Comparison of ENCODE assay signal across 26 mouse cellular contexts in the genomic region with DNA sequence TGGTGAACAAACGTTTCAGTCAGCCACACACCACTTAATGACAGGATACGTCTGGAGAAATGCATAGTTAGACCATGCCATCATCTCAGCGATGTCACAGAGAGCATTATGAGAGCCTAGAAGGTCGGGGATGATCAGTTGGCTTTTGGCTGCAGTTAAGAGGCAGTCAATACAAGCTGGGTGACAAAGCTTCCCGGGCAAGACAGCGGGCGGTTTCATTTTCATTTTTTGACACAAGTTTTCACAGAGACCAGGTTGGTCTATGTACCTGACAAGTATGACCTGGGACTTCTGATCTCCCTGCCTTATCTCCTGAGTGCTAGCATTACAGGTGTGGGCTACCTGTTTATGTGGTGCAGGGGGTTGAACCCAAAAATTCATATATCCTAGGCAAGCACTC. TPM values are rescaled to one million over a fixed set of nuclear protein-coding genes. Genes with fewer than 3 reads are reported as not detected.
DNase-seq lines count a peak whose midpoint lies in the region; ATAC-seq and TF ChIP-seq lines count a peak whose summit lies in the region.
"Had no signal": no experiment of that assay in that cellular context is flagged by ENCODE, and none has a peak within 500 bp of the region (broad histone marks: within the 10 kb centered on the region; RNA-seq: fewer than 3 reads in every experiment).

No protein-coding gene starts in this region.

- peak overlapping the region; percentile 33; the same call in 1 of the 2 replicates for H3K4me3 ChIP-seq in liver, adult 2 months (ENCODE audit: insufficient read depth, low read depth, low read length)
- H3K4me3 ChIP-seq in liver, embryonic 12.5 days, result no peak overlapping the region
- peak overlapping the region in 2 of 3 experiments; percentile 7 to 10 for H3K4me3 ChIP-seq in CH12.LX (replicated peaks in 1 of 3; ENCODE audit: low read depth in 2 of 3, low read length in 2 of 3, poor library complexity in 1 of 3)
- no peak overlapping the region for H3K4me3 ChIP-seq in myocyte
- H3K4me3 ChIP-seq: embryonic facial prominence, embryonic 12.5 days; embryonic facial prominence, embryonic 15.5 days; gastrocnemius, adult 2 months; hindbrain, embryonic 10.5 days; hindbrain, embryonic 13.5 days had no signal

- no peaks in the 10 kb centered on the region for H3K27me3 ChIP-seq in liver, adult 2 months (ENCODE audit: control insufficient read depth, insufficient read depth, low read length)
- no peaks in the 10 kb centered on the region for H3K27me3 ChIP-seq in liver, embryonic 12.5 days (replicated peaks)
- H3K27me3 ChIP-seq in CH12.LX (replicated peaks) (no peaks in the 10 kb centered on the region), myocyte (ENCODE audit: control insufficient read depth, insufficient read depth, insufficient read length) (no peaks in the 10 kb centered on the region)
- H3K27me3 ChIP-seq: embryonic facial prominence, embryonic 12.5 days; embryonic facial prominence, embryonic 15.5 days; hindbrain, embryonic 13.5 days had no signal

- 51% methylated on average over 7 of the region's 7 CpGs for WGBS in liver, adult 2 months
- WGBS in liver, embryonic 12.5 days (ENCODE audit: insufficient replicate concordance), result 53% methylated on average over 7 of the region's 7 CpGs

- no peak for TF ChIP-seq EP300 in CH12.LX (IDR thresholded peaks at IDR 0.05; ENCODE audit: low read length)

- no peak overlapping the region for H3K4me2 ChIP-seq in liver, embryonic 12.5 days
- H3K4me2 ChIP-seq in CH12.LX (ENCODE audit: insufficient read depth, low read depth, poor library complexity, severe bottlenecking) (peak overlapping the region; percentile 42), myocyte (ENCODE audit: low read depth) (peak overlapping the region; percentile 47)
- H3K4me2 ChIP-seq: embryonic facial prominence, embryonic 12.5 days; embryonic facial prominence, embryonic 15.5 days; heart, embryonic 11.5 days; hindbrain, embryonic 13.5 days had no signal

- peaks cover 17% of the 10 kb centered on the region for H3K9me3 ChIP-seq in liver, embryonic 12.5 days (replicated peaks)
- H3K9me3 ChIP-seq in CH12.LX (replicated peaks; ENCODE audit: low read length), result peaks cover 16% of the 10 kb centered on the region
- H3K9me3 ChIP-seq: embryonic facial prominence, embryonic 15.5 days had no signal

- intact Hi-C loops in heart, postnatal 25 days (cut with DNase I), result no loop called here

- H3K9ac ChIP-seq in liver, adult 2 months (ENCODE audit: low read depth, low read length), result peak overlapping the region; percentile 47; the same call in 1 of the 2 replicates
- H3K9ac ChIP-seq in liver, embryonic 12.5 days, result no peak overlapping the region
- 0 out of 2 replicates have a peak overlapping the region, but pooled peaks have one; percentile 39 for H3K9ac ChIP-seq in CH12.LX (ENCODE audit: insufficient read depth, low read depth)
- H3K9ac ChIP-seq: embryonic facial prominence, embryonic 12.5 days; embryonic facial prominence, embryonic 15.5 days; forebrain, postnatal 0 days; hindbrain, embryonic 13.5 days had no signal

- no peak for TF ChIP-seq POLR2A in liver, adult 2 months (IDR thresholded peaks at IDR 0.05; ENCODE audit: extremely low read depth, insufficient read depth, low read length)
- TF ChIP-seq POLR2A in CH12.LX (IDR thresholded peaks at IDR 0.05; ENCODE audit: low read depth, low read length) (no peak), myocyte (IDR thresholded peaks at IDR 0.05; ENCODE audit: insufficient read length, low read depth) (no peak)

- ATAC-seq in liver, embryonic 12.5 days, result no peak
- ATAC-seq: forebrain, embryonic 14.5 days; forebrain, postnatal 0 days; hindbrain, embryonic 16.5 days; inflammation-experienced regulatory T-cells, adult 6 months had no signal

- in situ Hi-C loops in CH12.LX (cut with MboI; ENCODE audit: low pct_ligation_motif_present, low pct_unique_long_range_greater_than_20kb, low sequenced_read_pairs), result no loop called here

- H3ac ChIP-seq in myocyte (ENCODE audit: control insufficient read depth, insufficient read length), result no peak overlapping the region

- peak; percentile 58 for DNase-seq in liver, adult 2 months (ENCODE audit: extremely low read depth, low read depth, low spot score)
- DNase-seq in 3T3-L1 (ENCODE audit: low read depth, low spot score) (peak; percentile 50), CH12.LX (ENCODE audit: extremely low read depth) (no peak)
- DNase-seq in heart, postnatal 25 days (ENCODE audit: low spot score), result no peak
- no peak for DNase-seq in adrenal gland, postnatal 25 days
- DNase-seq: adrenal gland, adult 2 months; adrenal gland, postnatal 36 days; cerebellum, adult 18-20 months; cerebellum, adult 9-10 months; cerebellum, postnatal 14 days; forebrain, postnatal 0 days; gastrocnemius, adult 2 months; gastrocnemius, postnatal 14 days; heart, adult 11 months; heart, postnatal 36 days had no signal

- H3K79me2 ChIP-seq in liver, adult 2 months (ENCODE audit: control insufficient read depth, insufficient read depth, low read length), result no peaks in the 10 kb centered on the region
- H3K79me2 ChIP-seq in CH12.LX (replicated peaks; ENCODE audit: control insufficient read depth, extremely low read depth, insufficient read depth, poor library complexity, severe bottlenecking), result no peaks in the 10 kb centered on the region
- H3K79me2 ChIP-seq in myocyte (ENCODE audit: control insufficient read depth, insufficient read depth), result no peaks in the 10 kb centered on the region

- no peak for TF ChIP-seq CTCF in liver, adult 2 months (IDR thresholded peaks at IDR 0.05; ENCODE audit: low read depth, low read length)
- no peak for TF ChIP-seq CTCF in CH12.LX (conservative IDR thresholded peaks at IDR 0.05 in 1 of 2, IDR thresholded peaks at IDR 0.05 in 1 of 2; ENCODE audit: low read depth in 2 of 2, low read length in 2 of 2)

- H3K36me3 ChIP-seq in liver, adult 2 months (ENCODE audit: control insufficient read depth, insufficient read depth, low read length), result no peaks in the 10 kb centered on the region
- H3K36me3 ChIP-seq in liver, embryonic 12.5 days, result no peaks in the 10 kb centered on the region
- H3K36me3 ChIP-seq in CH12.LX (replicated peaks in 1 of 2; ENCODE audit: control insufficient read depth in 1 of 2, insufficient read depth in 1 of 2, low read length in 1 of 2) (no peaks in the 10 kb centered on the region), myocyte (ENCODE audit: control insufficient read depth, insufficient read depth) (no peaks in the 10 kb centered on the region)
- H3K36me3 ChIP-seq: embryonic facial prominence, embryonic 12.5 days; embryonic facial prominence, embryonic 15.5 days; G1E; hindbrain, embryonic 10.5 days; hindbrain, embryonic 13.5 days had no signal

- H3K27ac ChIP-seq in liver, adult 2 months (replicated peaks; ENCODE audit: insufficient read depth, low read depth, low read length), result no peak overlapping the region; the same call in 1 of the 2 replicates
- no peak overlapping the region for H3K27ac ChIP-seq in liver, embryonic 12.5 days
- H3K27ac ChIP-seq in CH12.LX (ENCODE audit: insufficient read depth, low read depth), result no peak overlapping the region
- H3K27ac ChIP-seq: embryonic facial prominence, embryonic 12.5 days; embryonic facial prominence, embryonic 15.5 days; gastrocnemius, adult 2 months; hindbrain, embryonic 10.5 days; hindbrain, embryonic 13.5 days had no signal

- dilution Hi-C loops in CH12.LX (cut with MboI; ENCODE audit: extremely low pct_ligation_motif_present, extremely low pct_unique_long_range_greater_than_20kb, low sequenced_read_pairs), result no loop called here

- no peaks in the 10 kb centered on the region for H3K4me1 ChIP-seq in liver, adult 2 months (ENCODE audit: control insufficient read depth, insufficient read depth, low read length)
- H3K4me1 ChIP-seq in liver, embryonic 12.5 days, result no peaks in the 10 kb centered on the region
- no peaks in the 10 kb centered on the region; a peak in 1 of 4 replicates for H3K4me1 ChIP-seq in CH12.LX (ENCODE audit: control insufficient read depth in 1 of 2, insufficient read depth in 2 of 2)
- H3K4me1 ChIP-seq: embryonic facial prominence, embryonic 12.5 days; embryonic facial prominence, embryonic 15.5 days; hindbrain, embryonic 10.5 days; hindbrain, embryonic 13.5 days had no signal

- no peak for TF ChIP-seq RAD21 in CH12.LX (IDR thresholded peaks at IDR 0.05; ENCODE audit: low read depth, low read length)

TF ChIP-seq in CH12.LX, 34 proteins besides CTCF, POLR2A, EP300 and RAD21:
- no peak for TF ChIP-seq GABPA (IDR thresholded peaks at IDR 0.05; ENCODE audit: insufficient replicate concordance, low read depth, low read length)

TF ChIP-seq in myocyte, 11 proteins besides CTCF, POLR2A, EP300 and RAD21 (continues in another document):
- TF ChIP-seq USF1 (IDR thresholded peaks at IDR 0.05; ENCODE audit: low read depth) (no peak), MYOG (IDR thresholded peaks at IDR 0.05; ENCODE audit: control insufficient read depth in 1 of 3, insufficient read depth in 1 of 3, insufficient read length in 2 of 3, low read depth in 2 of 3) (no peak), MYOD1 (IDR thresholded peaks at IDR 0.05; ENCODE audit: control insufficient read depth in 1 of 3, insufficient read length in 2 of 3, low read depth in 2 of 3) (no peak), E2F4 (IDR thresholded peaks at IDR 0.05; ENCODE audit: insufficient read depth) (no peak), TCF3 (IDR thresholded peaks at IDR 0.05; ENCODE audit: insufficient read length, low read depth) (no peak), REST (IDR thresholded peaks at IDR 0.05; ENCODE audit: insufficient read depth, insufficient read length) (no peak), SRF (IDR thresholded peaks at IDR 0.05; ENCODE audit: control insufficient read depth, insufficient read length, low read depth) (no peak), TCF12 (IDR thresholded peaks at IDR 0.05; ENCODE audit: insufficient read depth, poor library complexity, severe bottlenecking) (no peak)

RNA-seq across cellular contexts. Expression of gene Ap1g1, which starts 12.3 kb away (rescaled TPM):
- 54.8 and 57.8 TPM in 2 replicates for total RNA-seq in liver, adult 2 months (2014; rRNA removed)
- 28.0 and 28.2 TPM in 2 replicates for polyA plus RNA-seq in liver, adult 2 months (2012; rRNA removed)
- 25.8 and 25.9 TPM in 2 replicates for polyA plus RNA-seq in liver, embryonic 12.5 days (2016; fragmentation: Nextera tagmentation; extraction: Ambion mirVana)
- total RNA-seq in CH12.LX (2012; rRNA removed) (29.5 and 32.9 TPM in 2 replicates), CH12.LX (2014; rRNA removed) (39.6 and 40.8 TPM in 2 replicates)
- polyA plus RNA-seq in CH12.LX (2012; ENCODE audit: insufficient read length, low read depth) (54.7 and 60.4 TPM in 2 replicates), myocyte (2012; fragmentation: generic; extraction: Trizol) (21.1 TPM)
- 10 to 100 TPM; 38.0 to 41.4 TPM for total RNA-seq in heart, postnatal 25 days (2021)
- total RNA-seq in adrenal gland, postnatal 25 days (2021), result 91.7 and 93.1 TPM in 2 replicates

RNA-seq across cellular contexts. Expression of gene Atxn1l, which starts 28.5 kb away (rescaled TPM):
- total RNA-seq in liver, adult 2 months (2014; rRNA removed), result 6.3 and 7.5 TPM in 2 replicates
- polyA plus RNA-seq in liver, adult 2 months (2012; rRNA removed), result 5.9 and 6.2 TPM in 2 replicates
- polyA plus RNA-seq in liver, embryonic 12.5 days (2016; fragmentation: Nextera tagmentation; extraction: Ambion mirVana), result 3.9 and 4.6 TPM in 2 replicates
- 6.8 and 7.6 TPM in 2 replicates for total RNA-seq in CH12.LX (2012; rRNA removed)
- total RNA-seq in CH12.LX (2014; rRNA removed), result 4.1 and 4.6 TPM in 2 replicates
- polyA plus RNA-seq in CH12.LX (2012; ENCODE audit: insufficient read length, low read depth), result 15.2 and 18.5 TPM in 2 replicates
- 11.0 TPM for polyA plus RNA-seq in myocyte (2012; fragmentation: generic; extraction: Trizol)
- 10 to 100 TPM; 20.1 to 20.5 TPM for total RNA-seq in heart, postnatal 25 days (2021)
- total RNA-seq in adrenal gland, postnatal 25 days (2021), result 31.0 and 41.8 TPM in 2 replicates

Comparison
In these comparisons a context has a peak if more than half of its experiments do, and no peak if none do; other contexts are left out.
1. H3K4me3 ChIP-seq: peak in liver, adult 2 months (single experiment) and CH12.LX (2 of 3); none in liver, embryonic 12.5 days (single experiment) and myocyte (single experiment).
2. DNase-seq: peak in liver, adult 2 months (single experiment) and 3T3-L1 (single experiment); none in CH12.LX (single experiment), heart, postnatal 25 days (single experiment) and adrenal gland, postnatal 25 days (single experiment).